Mouse (Mus musculus): ENCODE data around the gene Hnrnpul2. TPM values are rescaled to one million over a fixed set of nuclear protein-coding genes. Genes with fewer than 3 reads are reported as not detected.

Hnrnpul2 gene
- polyA plus RNA-seq, 1 experiment from 2014 or later = 5.1 TPM

GRCm38 (mm10) chr19:8839908-8840791 lies 20.3 kb downstream of the Hnrnpul2 start:
- ATAC-seq (ENCODE audit: low FRiP score) = no peak; the same call in 1 of the 2 replicates
- H3K4me3 ChIP-seq (replicated peaks) = peak overlapping the region; percentile 54
- peaks cover 19% of the 10 kb centered on the region for H3K36me3 ChIP-seq
- no peaks in the 10 kb centered on the region for H3K9me3 ChIP-seq (replicated peaks)
- peaks cover 54% of the 10 kb centered on the region for H3K4me1 ChIP-seq
- H3K27me3 ChIP-seq (replicated peaks) = no peaks in the 10 kb centered on the region
- peak overlapping the region; percentile 83 for H3K4me2 ChIP-seq
- H3K27ac ChIP-seq (replicated peaks) = peak overlapping the region; percentile 98
- WGBS = 16% methylated on average over 29 of the region's 29 CpGs
- peak overlapping the region; percentile 75 for H3K9ac ChIP-seq (replicated peaks)

- peak overlapping the region; percentile 75 for H3K9ac ChIP-seq (replicated peaks)
- H3K4me1 ChIP-seq = peaks cover 54% of the 10 kb centered on the region
- no peaks in the 10 kb centered on the region for H3K27me3 ChIP-seq (replicated peaks)
- no peak for ATAC-seq (ENCODE audit: low FRiP score)
- no peak overlapping the region for H3K27ac ChIP-seq (replicated peaks)
- peak overlapping the region; percentile 54 for H3K4me3 ChIP-seq (replicated peaks)
- WGBS = 91% methylated on average over 7 of the region's 7 CpGs
- H3K36me3 ChIP-seq = peaks cover 17% of the 10 kb centered on the region
- peak overlapping the region; percentile 83 for H3K4me2 ChIP-seq
- H3K9me3 ChIP-seq (replicated peaks) = no peaks in the 10 kb centered on the region
Measured at GRCm38 (mm10) chr19:8841012-8841411, 21.2 kb downstream of the Hnrnpul2 start.

DNA sequence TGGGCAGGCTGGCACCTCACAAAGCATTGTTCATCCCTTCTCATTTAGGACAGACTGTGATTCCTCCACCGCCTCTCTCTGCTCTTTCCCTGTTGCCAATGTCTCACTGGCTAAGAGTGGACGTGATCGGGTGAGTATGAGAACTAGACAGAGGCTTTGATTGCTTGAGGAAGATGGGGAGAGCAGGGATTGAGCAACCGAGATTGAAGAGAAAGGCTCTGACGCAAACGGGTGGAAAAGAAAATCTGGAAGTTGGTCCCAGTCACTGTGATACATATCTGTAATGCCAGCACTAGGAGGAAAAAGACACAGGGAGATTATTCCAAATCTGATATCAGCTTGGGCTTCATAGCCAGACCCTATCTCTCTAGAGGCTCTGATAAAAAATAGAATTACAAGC lies 23.2 kb downstream of the Hnrnpul2 start:
- no peaks in the 10 kb centered on the region for H3K27me3 ChIP-seq (replicated peaks)
- H3K36me3 ChIP-seq = peaks cover 36% of the 10 kb centered on the region
- H3K4me2 ChIP-seq = no peak overlapping the region
- no peak overlapping the region for H3K27ac ChIP-seq (replicated peaks)
- H3K9me3 ChIP-seq (replicated peaks) = no peaks in the 10 kb centered on the region
- 89% methylated on average over 6 of the region's 6 CpGs for WGBS
- ATAC-seq (ENCODE audit: low FRiP score) = no peak
- peaks cover 43% of the 10 kb centered on the region for H3K4me1 ChIP-seq
- no peak overlapping the region for H3K4me3 ChIP-seq (replicated peaks)
- H3K9ac ChIP-seq (replicated peaks) = no peak overlapping the region

- Histone ChIP-seq H3K27ac (replicated peaks) (no peak overlapping the region), H3K27me3 (replicated peaks) (no peaks in the 10 kb centered on the region), H3K4me1 (peaks cover 38% of the 10 kb centered on the region), H3K36me3 (peaks cover 47% of the 10 kb centered on the region), H3K4me2 (no peak overlapping the region), H3K4me3 (replicated peaks) (no peak overlapping the region), H3K9me3 (replicated peaks) (no peaks in the 10 kb centered on the region), H3K9ac (replicated peaks) (no peak overlapping the region)
- ATAC-seq (ENCODE audit: low FRiP score) = no peak
- WGBS = 54% methylated on average over 5 of the region's 5 CpGs
Measured at GRCm38 (mm10) chr19:8844371-8845129, 24.7 kb downstream of the Hnrnpul2 start.

- no peak overlapping the region for H3K4me2 ChIP-seq
- no peak for ATAC-seq (ENCODE audit: low FRiP score)
- H3K9ac ChIP-seq (replicated peaks) = no peak overlapping the region
- H3K9me3 ChIP-seq (replicated peaks) = no peaks in the 10 kb centered on the region
- H3K36me3 ChIP-seq = peaks cover 37% of the 10 kb centered on the region
- H3K27ac ChIP-seq (replicated peaks) = no peak overlapping the region
- WGBS = 87% methylated on average over 5 of the region's 5 CpGs
- H3K27me3 ChIP-seq (replicated peaks) = no peaks in the 10 kb centered on the region
- no peak overlapping the region for H3K4me3 ChIP-seq (replicated peaks)
- H3K4me1 ChIP-seq = peaks cover 18% of the 10 kb centered on the region; the same call in 1 of the 2 replicates
Measured at GRCm38 (mm10) chr19:8848356-8848755, 28.5 kb downstream of the Hnrnpul2 start.

DNA sequence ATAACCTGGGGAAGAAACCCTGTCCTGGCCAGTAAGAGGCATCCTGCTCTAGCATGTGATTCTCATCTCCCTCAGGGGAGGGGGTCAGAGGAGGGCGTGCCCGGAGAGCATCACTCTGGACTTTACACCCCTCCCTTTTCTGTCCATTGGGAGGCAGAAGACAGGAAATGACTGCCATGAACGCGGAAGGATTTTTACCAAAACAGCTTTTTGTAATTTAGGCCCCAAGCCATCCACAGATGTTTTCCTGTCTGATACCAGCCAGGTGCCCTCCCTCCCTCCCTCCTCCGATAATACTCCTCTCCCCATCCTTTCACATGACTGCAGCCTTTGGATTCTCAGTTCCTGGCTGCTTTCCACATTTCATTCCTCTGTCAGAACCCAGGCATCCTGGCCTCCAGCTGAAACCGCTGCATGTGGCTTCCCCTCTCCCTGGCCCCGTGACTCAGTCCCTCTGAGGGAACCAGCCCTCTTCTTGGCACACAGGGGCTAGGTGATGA lies 30.6 kb downstream of the Hnrnpul2 start, which contains the start of gene Lrrn4cl:
TSS of gene Lrrn4cl (plus strand) at position 367 of the 500 bp plus-strand sequence.
- H3K4me2 ChIP-seq = peak within 1 kb of the TSS; percentile 20; the same call in 1 of the 2 replicates
- 0 out of 2 replicates have a peak, but pooled peaks cover 7% of the 10 kb centered on the region for H3K4me1 ChIP-seq
- no peaks in the 10 kb centered on the region for H3K9me3 ChIP-seq (replicated peaks)
- peak; percentile 48; the same call in 1 of the 2 replicates for ATAC-seq (ENCODE audit: low FRiP score)
- peak within 1 kb of the TSS; percentile 28; the same call in 1 of the 2 replicates for H3K27ac ChIP-seq (replicated peaks)
- H3K36me3 ChIP-seq = peaks cover 36% of the 10 kb centered on the region
- H3K9ac ChIP-seq (replicated peaks) = no peak within 1 kb of the TSS
- WGBS = 38% methylated on average over 7 of the region's 7 CpGs
- no peaks in the 10 kb centered on the region for H3K27me3 ChIP-seq (replicated peaks)
- no peak within 1 kb of the TSS for H3K4me3 ChIP-seq (replicated peaks)

- WGBS = 51% methylated on average over 7 of the region's 7 CpGs
Measured at GRCm38 (mm10) chr19:8851639-8852038, 31.8 kb downstream of the Hnrnpul2 start.

GRCm38 (mm10) chr19:8852236-8852928 lies 32.6 kb downstream of the Hnrnpul2 start:
- ATAC-seq (ENCODE audit: low FRiP score) = no peak
- no peak overlapping the region for H3K4me2 ChIP-seq
- H3K4me3 ChIP-seq (replicated peaks) = no peak overlapping the region
- H3K27ac ChIP-seq (replicated peaks) = no peak overlapping the region
- H3K9me3 ChIP-seq (replicated peaks) = no peaks in the 10 kb centered on the region
- 0 out of 2 replicates have a peak, but pooled peaks cover 7% of the 10 kb centered on the region for H3K4me1 ChIP-seq
- no peaks in the 10 kb centered on the region for H3K27me3 ChIP-seq (replicated peaks)
- H3K9ac ChIP-seq (replicated peaks) = no peak overlapping the region
- peaks cover 17% of the 10 kb centered on the region for H3K36me3 ChIP-seq
- 58% methylated on average over 10 of the region's 10 CpGs for WGBS

More at GRCm38 (mm10) chr19:8851639-8852038, 31.8 kb downstream of the Hnrnpul2 start:
- Histone ChIP-seq H3K9me3 (replicated peaks) (no peaks in the 10 kb centered on the region), H3K9ac (replicated peaks) (no peak overlapping the region), H3K4me2 (no peak overlapping the region), H3K4me1 (0 out of 2 replicates have a peak, but pooled peaks cover 7% of the 10 kb centered on the region), H3K27me3 (replicated peaks) (no peaks in the 10 kb centered on the region), H3K4me3 (replicated peaks) (no peak overlapping the region), H3K36me3 (peaks cover 24% of the 10 kb centered on the region), H3K27ac (replicated peaks) (no peak overlapping the region)
- ATAC-seq (ENCODE audit: low FRiP score) = no peak

DNA sequence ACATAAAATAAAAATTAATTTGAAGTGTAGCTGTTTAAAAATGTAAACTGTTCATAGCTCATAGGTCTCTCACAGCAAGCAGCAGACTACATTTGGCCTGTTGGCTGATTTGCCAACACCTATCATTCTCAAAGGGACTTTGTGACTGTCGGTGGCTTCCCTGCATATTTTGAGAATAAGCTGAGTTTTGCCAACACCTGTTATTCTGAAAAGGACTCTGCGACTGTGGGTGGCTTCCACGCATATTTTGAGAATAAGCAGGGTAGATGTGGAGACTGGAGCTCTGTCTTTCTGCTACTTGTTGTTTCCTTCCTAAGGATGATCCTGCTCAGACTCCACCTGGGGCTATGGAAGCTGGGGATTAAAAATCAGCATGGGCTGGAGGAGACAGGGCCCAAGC lies 33.3 kb downstream of the Hnrnpul2 start:
- 0 out of 2 replicates have a peak, but pooled peaks cover 7% of the 10 kb centered on the region for H3K4me1 ChIP-seq
- H3K4me2 ChIP-seq = no peak overlapping the region
- 88% methylated on average over 3 of the region's 3 CpGs for WGBS
- no peaks in the 10 kb centered on the region for H3K27me3 ChIP-seq (replicated peaks)
- peaks cover 11% of the 10 kb centered on the region for H3K36me3 ChIP-seq
- H3K9ac ChIP-seq (replicated peaks) = no peak overlapping the region
- no peak for ATAC-seq (ENCODE audit: low FRiP score)
- no peaks in the 10 kb centered on the region for H3K9me3 ChIP-seq (replicated peaks)
- H3K27ac ChIP-seq (replicated peaks) = no peak overlapping the region
- no peak overlapping the region for H3K4me3 ChIP-seq (replicated peaks)

GRCm38 (mm10) chr19:8857689-8858088 lies 37.9 kb downstream of the Hnrnpul2 start:
- ATAC-seq (ENCODE audit: low FRiP score) = no peak
- H3K27me3 ChIP-seq (replicated peaks) = no peaks in the 10 kb centered on the region
- no peak overlapping the region for H3K27ac ChIP-seq (replicated peaks)
- H3K4me1 ChIP-seq = no peaks in the 10 kb centered on the region
- no peak overlapping the region for H3K9ac ChIP-seq (replicated peaks)
- no peak overlapping the region for H3K4me2 ChIP-seq
- no peak overlapping the region for H3K4me3 ChIP-seq (replicated peaks)
- 60% methylated on average over 4 of the region's 4 CpGs for WGBS
- no peaks in the 10 kb centered on the region for H3K36me3 ChIP-seq
- no peaks in the 10 kb centered on the region for H3K9me3 ChIP-seq (replicated peaks)

- no peak overlapping the region for H3K4me3 ChIP-seq (replicated peaks)
Measured at GRCm38 (mm10) chr19:8859018-8859417, 39.2 kb downstream of the Hnrnpul2 start.

More at GRCm38 (mm10) chr19:8859018-8859417, 39.2 kb downstream of the Hnrnpul2 start:
- Histone ChIP-seq H3K36me3 (no peaks in the 10 kb centered on the region), H3K9ac (replicated peaks) (no peak overlapping the region), H3K4me2 (no peak overlapping the region), H3K9me3 (replicated peaks) (no peaks in the 10 kb centered on the region), H3K4me1 (no peaks in the 10 kb centered on the region), H3K27ac (replicated peaks) (no peak overlapping the region), H3K27me3 (replicated peaks) (no peaks in the 10 kb centered on the region)
- no peak for ATAC-seq (ENCODE audit: low FRiP score)
- WGBS = 28% methylated on average over 1 of the region's 1 CpGs
